Mouse (Mus musculus): ENCODE results near the gene Fasn. TPM values are rescaled to one million over a fixed set of nuclear protein-coding genes. Genes with fewer than 3 reads are reported as not detected.
A peak's percentile ranks its signal among the peaks of the same experiment; 100 is the strongest.

The Fasn gene
- total and polyA plus RNA-seq, 2 experiments from 2014 or later, result 75.6 to 364 TPM

DNA sequence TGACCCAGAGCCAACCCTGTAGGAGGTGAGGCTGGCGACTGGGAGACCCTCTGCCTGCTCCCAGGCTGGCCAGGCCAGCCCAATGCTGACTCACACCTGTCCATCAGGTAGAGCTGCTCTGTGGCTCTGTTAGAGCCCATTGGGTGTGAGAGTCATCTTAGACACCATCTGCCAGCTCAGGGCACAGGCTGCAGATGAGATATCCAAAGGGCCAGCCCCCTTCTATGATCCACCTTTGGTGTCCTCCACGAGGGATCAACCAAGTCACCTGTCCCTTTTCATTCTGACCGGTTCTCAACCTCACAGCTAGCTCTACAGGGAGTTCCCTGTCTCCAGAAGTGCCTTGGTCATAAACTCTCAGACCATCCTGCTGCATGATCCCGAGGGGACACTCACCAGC lies 2.0 kb downstream of the Fasn start:
- 65% methylated on average over 4 of the region's 4 CpGs for WGBS
- TF ChIP-seq CTCF (IDR thresholded peaks at IDR 0.05; ENCODE audit: low read depth), result no peak
- Histone ChIP-seq H3K36me3 (ENCODE audit: insufficient read depth) (peaks cover 47% of the 10 kb centered on the region), H3K27ac (ENCODE audit: low read depth, low read length) (no peak overlapping the region), H3K27me3 (ENCODE audit: insufficient read depth, low read length) (no peaks in the 10 kb centered on the region), H3K9ac (peak overlapping the region; percentile 88), H3K9me3 (ENCODE audit: low read length) (no peaks in the 10 kb centered on the region), H3K4me1 (ENCODE audit: insufficient read depth) (peaks cover 25% of the 10 kb centered on the region), H3K4me3 (ENCODE audit: low read depth, low read length) (peak overlapping the region; percentile 75), H3K4me2 (ENCODE audit: low read depth) (peak overlapping the region; percentile 93)
- no peak for DNase-seq
- no peak for ATAC-seq

DNA sequence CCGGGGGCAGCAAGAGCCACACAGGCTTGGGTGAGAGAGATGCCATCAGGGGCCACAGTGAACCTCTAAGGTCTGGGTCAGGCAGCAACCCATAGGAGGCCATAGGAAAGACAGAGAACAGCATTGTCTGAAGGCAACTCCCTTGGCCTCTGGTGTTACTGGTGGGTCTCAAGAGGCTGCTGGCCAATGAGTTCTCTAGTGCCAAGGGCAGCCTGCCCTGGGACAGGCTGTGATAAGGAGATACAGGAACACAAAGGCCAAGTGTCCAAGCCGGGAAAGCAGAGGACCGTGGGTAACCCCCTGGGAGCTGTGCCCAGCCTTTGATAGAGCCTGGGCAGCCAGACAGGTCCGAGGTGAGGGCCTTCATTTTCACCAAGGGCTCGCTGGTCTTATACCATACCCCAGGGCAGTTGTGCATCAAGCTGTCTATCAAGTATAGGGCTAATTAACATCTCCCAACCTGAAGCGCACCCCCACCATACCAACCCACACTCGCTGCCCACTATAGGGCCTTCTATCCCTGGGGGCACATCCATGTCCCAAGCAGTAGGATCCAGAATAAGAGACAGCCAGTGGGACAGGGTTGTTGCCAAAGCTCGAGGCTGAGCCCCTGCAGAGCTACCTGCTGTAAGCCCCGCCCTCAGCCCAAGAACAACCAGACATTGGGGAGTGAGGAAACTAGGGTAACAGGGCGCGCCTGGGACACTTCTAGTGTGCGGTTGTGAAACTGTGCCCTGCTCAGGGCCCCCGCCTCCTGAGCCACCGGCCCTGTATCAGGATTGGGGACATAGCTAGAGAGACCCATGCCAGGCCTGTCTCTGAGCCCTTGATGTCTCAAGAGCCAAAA lies 3.0 kb downstream of the Fasn start:
- WGBS, result 68% methylated on average over 14 of the region's 14 CpGs
- Histone ChIP-seq H3K4me2 (ENCODE audit: low read depth) (peak overlapping the region; percentile 93), H3K9me3 (ENCODE audit: low read length) (no peaks in the 10 kb centered on the region), H3K27me3 (ENCODE audit: insufficient read depth, low read length) (no peaks in the 10 kb centered on the region), H3K36me3 (ENCODE audit: insufficient read depth) (peaks cover 55% of the 10 kb centered on the region), H3K9ac (peak overlapping the region; percentile 10; the same call in 1 of the 2 replicates), H3K4me3 (ENCODE audit: low read depth, low read length) (peak overlapping the region; percentile 11; the same call in 1 of the 2 replicates), H3K4me1 (ENCODE audit: insufficient read depth) (peaks cover 25% of the 10 kb centered on the region), H3K27ac (ENCODE audit: low read depth, low read length) (no peak overlapping the region)
- DNase-seq (no peak), ATAC-seq (no peak)
- no peak for TF ChIP-seq CTCF (IDR thresholded peaks at IDR 0.05; ENCODE audit: low read depth)

DNA sequence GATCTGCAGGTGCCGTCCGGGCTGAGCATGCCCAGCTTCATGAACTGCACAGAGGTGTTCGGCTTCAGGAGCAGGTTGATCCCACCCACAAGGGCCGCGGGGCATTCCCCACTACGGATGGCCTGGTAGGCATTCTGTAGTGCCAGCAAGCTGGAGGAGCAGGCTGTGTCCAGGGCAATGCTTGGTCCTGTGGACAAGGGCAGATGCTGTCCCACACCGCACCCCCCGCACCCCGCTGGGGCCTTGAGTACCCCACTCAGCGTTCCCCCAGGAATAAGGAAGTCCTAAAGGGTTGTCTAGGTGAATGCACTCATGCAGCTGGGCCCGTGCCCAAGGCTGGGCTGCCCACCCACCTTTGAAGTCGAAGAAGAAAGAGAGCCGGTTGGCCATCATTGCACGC lies 3.8 kb downstream of the Fasn start:
- Histone ChIP-seq H3K27me3 (ENCODE audit: insufficient read depth, low read length) (no peaks in the 10 kb centered on the region), H3K4me2 (ENCODE audit: low read depth) (no peak overlapping the region; the same call in 1 of the 2 replicates), H3K9me3 (ENCODE audit: low read length) (no peaks in the 10 kb centered on the region), H3K9ac (no peak overlapping the region), H3K4me3 (ENCODE audit: low read depth, low read length) (no peak overlapping the region), H3K36me3 (ENCODE audit: insufficient read depth) (peaks cover 59% of the 10 kb centered on the region), H3K27ac (ENCODE audit: low read depth, low read length) (no peak overlapping the region), H3K4me1 (ENCODE audit: insufficient read depth) (peaks cover 24% of the 10 kb centered on the region)
- 79% methylated on average over 14 of the region's 14 CpGs for WGBS
- ATAC-seq (no peak), DNase-seq (no peak)
- no peak for TF ChIP-seq CTCF (IDR thresholded peaks at IDR 0.05; ENCODE audit: low read depth)

DNA sequence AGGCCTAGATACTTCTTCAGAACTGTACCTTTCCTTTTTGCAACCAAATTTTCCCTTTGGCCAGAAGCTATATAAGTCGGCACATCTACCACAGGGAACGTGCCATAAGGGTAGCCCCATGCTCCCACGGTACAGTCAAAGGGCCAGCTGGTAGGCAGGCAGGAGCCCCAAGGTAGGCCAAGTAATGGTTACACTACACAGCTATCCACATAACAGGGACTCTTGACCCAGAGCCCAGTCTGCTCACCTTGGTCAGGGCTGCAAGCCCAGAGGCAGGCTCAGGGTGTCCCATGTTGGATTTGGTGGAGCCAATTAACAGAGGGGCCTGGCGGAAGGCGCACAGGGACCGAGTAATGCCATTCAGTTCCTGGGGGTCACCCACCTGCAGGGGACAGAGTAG lies 4.8 kb downstream of the Fasn start:
- TF ChIP-seq CTCF (IDR thresholded peaks at IDR 0.05; ENCODE audit: low read depth), result no peak
- Histone ChIP-seq H3K4me3 (ENCODE audit: low read depth, low read length) (no peak overlapping the region), H3K36me3 (ENCODE audit: insufficient read depth) (peaks cover 69% of the 10 kb centered on the region), H3K4me1 (ENCODE audit: insufficient read depth) (peaks cover 17% of the 10 kb centered on the region), H3K27me3 (ENCODE audit: insufficient read depth, low read length) (no peaks in the 10 kb centered on the region), H3K9me3 (ENCODE audit: low read length) (no peaks in the 10 kb centered on the region), H3K27ac (ENCODE audit: low read depth, low read length) (no peak overlapping the region), H3K9ac (no peak overlapping the region), H3K4me2 (ENCODE audit: low read depth) (no peak overlapping the region)
- ATAC-seq, result no peak
- WGBS, result 90% methylated on average over 6 of the region's 6 CpGs
- no peak for DNase-seq

DNA sequence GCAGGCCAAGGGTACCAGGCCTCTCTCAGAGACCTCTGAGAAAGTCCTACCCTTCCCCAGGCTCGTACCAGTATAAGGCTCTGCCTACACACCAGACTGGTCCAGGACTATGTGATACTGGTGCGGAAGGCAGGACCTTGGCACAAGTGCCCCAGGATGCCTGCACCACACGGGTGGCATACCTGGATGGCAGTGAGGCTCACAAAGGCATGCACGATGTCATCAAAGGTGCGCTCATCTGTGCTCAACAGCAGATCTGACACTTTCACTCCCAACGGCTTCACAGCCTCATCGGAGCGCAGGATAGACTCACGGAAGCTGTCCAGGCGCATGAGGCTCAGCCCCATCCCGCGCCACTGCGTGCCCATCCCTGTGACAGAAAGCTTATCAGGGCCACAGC lies 6.1 kb downstream of the Fasn start:
- WGBS, result 96% methylated on average over 13 of the region's 13 CpGs
- ATAC-seq, result no peak
- Histone ChIP-seq H3K9me3 (ENCODE audit: low read length) (no peaks in the 10 kb centered on the region), H3K27me3 (ENCODE audit: insufficient read depth, low read length) (no peaks in the 10 kb centered on the region), H3K4me3 (ENCODE audit: low read depth, low read length) (no peak overlapping the region), H3K4me1 (ENCODE audit: insufficient read depth) (peaks cover 17% of the 10 kb centered on the region), H3K9ac (no peak overlapping the region), H3K27ac (ENCODE audit: low read depth, low read length) (no peak overlapping the region), H3K4me2 (ENCODE audit: low read depth) (no peak overlapping the region), H3K36me3 (ENCODE audit: insufficient read depth) (peaks cover 82% of the 10 kb centered on the region)
- no peak for TF ChIP-seq CTCF (IDR thresholded peaks at IDR 0.05; ENCODE audit: low read depth)
- DNase-seq, result no peak

DNA sequence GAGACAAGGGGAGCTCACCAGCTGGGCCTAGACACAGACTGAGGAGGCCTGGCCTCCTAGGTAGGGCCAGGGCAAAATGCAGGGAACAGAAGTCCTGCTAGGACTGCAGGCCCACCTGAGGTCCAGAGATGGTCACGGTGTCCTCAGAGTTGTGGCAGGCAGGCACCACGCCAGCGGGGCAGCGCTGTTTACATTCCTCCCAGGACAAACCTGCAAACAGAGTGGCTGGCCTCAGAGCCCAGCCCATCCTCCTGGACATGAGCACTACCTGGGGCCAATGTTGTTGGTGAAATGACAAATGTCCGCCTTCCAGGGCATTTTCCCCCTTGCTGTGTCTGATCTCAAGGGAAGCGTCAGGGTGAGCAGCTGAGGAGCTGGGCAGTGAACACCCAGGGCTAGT lies 7.0 kb downstream of the Fasn start:
- DNase-seq (no peak), ATAC-seq (no peak)
- Histone ChIP-seq H3K36me3 (ENCODE audit: insufficient read depth) (peaks cover 91% of the 10 kb centered on the region), H3K4me2 (ENCODE audit: low read depth) (no peak overlapping the region), H3K4me1 (ENCODE audit: insufficient read depth) (peaks cover 11% of the 10 kb centered on the region), H3K9ac (no peak overlapping the region), H3K9me3 (ENCODE audit: low read length) (no peaks in the 10 kb centered on the region), H3K27ac (ENCODE audit: low read depth, low read length) (no peak overlapping the region), H3K27me3 (ENCODE audit: insufficient read depth, low read length) (no peaks in the 10 kb centered on the region), H3K4me3 (ENCODE audit: low read depth, low read length) (no peak overlapping the region)
- no peak for TF ChIP-seq CTCF (IDR thresholded peaks at IDR 0.05; ENCODE audit: low read depth)
- 93% methylated on average over 6 of the region's 6 CpGs for whole genome bisulfite sequencing

DNA sequence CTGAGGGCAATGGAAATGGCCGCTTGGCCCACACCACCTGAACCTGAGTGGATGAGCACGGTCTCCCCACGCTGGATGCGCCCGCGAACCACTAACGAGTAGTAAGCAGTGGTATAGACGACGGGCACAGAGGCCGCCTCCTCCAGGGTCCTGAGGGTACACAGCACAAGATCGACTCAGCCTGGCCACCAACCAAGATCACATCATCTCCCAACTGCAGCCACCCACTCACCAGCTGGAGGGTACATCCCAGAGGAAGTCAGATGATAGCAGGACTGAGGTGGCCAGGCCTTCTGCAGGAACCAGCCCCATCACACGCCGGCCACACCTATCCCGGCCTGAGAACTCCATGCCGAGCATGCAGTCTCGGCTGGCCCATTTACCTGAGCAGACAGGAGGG lies 12.3 kb downstream of the Fasn start:
- Histone ChIP-seq H3K36me3 (ENCODE audit: insufficient read depth) (peaks cover 100% of the 10 kb centered on the region), H3K4me2 (ENCODE audit: low read depth) (no peak overlapping the region), H3K27me3 (ENCODE audit: insufficient read depth, low read length) (no peaks in the 10 kb centered on the region), H3K9me3 (ENCODE audit: low read length) (no peaks in the 10 kb centered on the region), H3K9ac (no peak overlapping the region), H3K4me3 (ENCODE audit: low read depth, low read length) (no peak overlapping the region), H3K27ac (ENCODE audit: low read depth, low read length) (no peak overlapping the region), H3K4me1 (ENCODE audit: insufficient read depth) (no peaks in the 10 kb centered on the region)
- ATAC-seq (no peak), DNase-seq (no peak)
- WGBS, result 89% methylated on average over 16 of the region's 16 CpGs
- no peak for TF ChIP-seq CTCF (IDR thresholded peaks at IDR 0.05; ENCODE audit: low read depth)

Measured in forebrain, postnatal 0 days (tissue).